Mouse (Mus musculus) lung, postnatal 0 days (tissue): Measurements from ENCODE around the gene Casp2.

ENCODE experiments used
- CTCF ChIP-seq: IDR thresholded peaks from 2 replicates; pipeline ENCODE4 v1.5.1; 2016; ENCODE audit warnings: antibody characterized with exemption, mild to moderate bottlenecking
- EP300 ChIP-seq: IDR thresholded peaks from 2 replicates; pipeline ENCODE4 v1.6.1; 2016; ENCODE audit warnings: antibody characterized with exemption, mild to moderate bottlenecking, control low read depth

GRCm38 (mm10) chr6:42325268-42325609 lies 60.5 kb downstream of the Casp2 start:
- TF ChIP-seq CTCF = peak; percentile 85
- no peak for TF ChIP-seq EP300
